Mouse (Mus musculus): ENCODE results near the gene Fut1. TPM values are rescaled to one million over a fixed set of nuclear protein-coding genes. Genes with fewer than 3 reads are reported as not detected.

Gene Fut1
- polyA plus RNA-seq, 1 experiment, result not detected

- 71% methylated on average over 13 of the region's 13 CpGs for WGBS
- Histone ChIP-seq H3K27ac (ENCODE audit: control insufficient read depth, insufficient read depth, low read depth, low read length, poor library complexity) (no peak overlapping the region), H3K4me1 (ENCODE audit: control insufficient read depth, insufficient read depth, low read length) (no peaks in the 10 kb centered on the region), H3K4me3 (replicated peaks; ENCODE audit: control insufficient read depth, low read depth, low read length) (no peak overlapping the region)
- no peak for TF ChIP-seq CTCF (IDR thresholded peaks at IDR 0.05; ENCODE audit: control insufficient read depth, insufficient read depth, low read length)
- TF ChIP-seq POLR2A (IDR thresholded peaks at IDR 0.05; ENCODE audit: borderline replicate concordance, control insufficient read depth, low read depth, low read length), result no peak
Observed at GRCm38 (mm10) chr7:45665303-45666138, 48.4 kb downstream of the Fut1 start.

- H3K4me3 ChIP-seq (replicated peaks; ENCODE audit: control insufficient read depth, low read depth, low read length), result no peak within 1 kb of the TSS
- TF ChIP-seq CTCF (IDR thresholded peaks at IDR 0.05; ENCODE audit: control insufficient read depth, insufficient read depth, low read length), result no peak
- no peak for TF ChIP-seq POLR2A (IDR thresholded peaks at IDR 0.05; ENCODE audit: borderline replicate concordance, control insufficient read depth, low read depth, low read length)
- no peak within 1 kb of the TSS for H3K27ac ChIP-seq (ENCODE audit: control insufficient read depth, insufficient read depth, low read depth, low read length, poor library complexity)
Observed at GRCm38 (mm10) chr7:45666161-45666560, 49.1 kb downstream of the Fut1 start, which contains the start of gene Fut2. Gene Fut2, minus strand, starts transcription at chr7:45666394.

GRCm38 (mm10) chr7:45667761-45668160, 50.7 kb downstream of the Fut1 start:
- Histone ChIP-seq H3K4me3 (replicated peaks; ENCODE audit: control insufficient read depth, low read depth, low read length) (no peak overlapping the region), H3K27ac (ENCODE audit: control insufficient read depth, insufficient read depth, low read depth, low read length, poor library complexity) (no peak overlapping the region), H3K4me1 (ENCODE audit: control insufficient read depth, insufficient read depth, low read length) (no peaks in the 10 kb centered on the region)
- TF ChIP-seq CTCF (IDR thresholded peaks at IDR 0.05; ENCODE audit: control insufficient read depth, insufficient read depth, low read length) (no peak), POLR2A (IDR thresholded peaks at IDR 0.05; ENCODE audit: borderline replicate concordance, control insufficient read depth, low read depth, low read length) (no peak)
- 94% methylated on average over 14 of the region's 14 CpGs for WGBS

More at GRCm38 (mm10) chr7:45666161-45666560, 49.1 kb downstream of the Fut1 start, which contains the start of gene Fut2:
- WGBS, result 75% methylated on average over 7 of the region's 7 CpGs
- H3K4me1 ChIP-seq (ENCODE audit: control insufficient read depth, insufficient read depth, low read length), result no peaks in the 10 kb centered on the region

GRCm38 (mm10) chr7:45668921-45669320, 51.8 kb downstream of the Fut1 start:
- 85% methylated on average over 9 of the region's 9 CpGs for WGBS
- peak; percentile 40 for TF ChIP-seq CTCF (IDR thresholded peaks at IDR 0.05; ENCODE audit: control insufficient read depth, insufficient read depth, low read length)
- TF ChIP-seq POLR2A (IDR thresholded peaks at IDR 0.05; ENCODE audit: borderline replicate concordance, control insufficient read depth, low read depth, low read length), result no peak
- Histone ChIP-seq H3K4me3 (replicated peaks; ENCODE audit: control insufficient read depth, low read depth, low read length) (no peak overlapping the region), H3K27ac (ENCODE audit: control insufficient read depth, insufficient read depth, low read depth, low read length, poor library complexity) (no peak overlapping the region), H3K4me1 (ENCODE audit: control insufficient read depth, insufficient read depth, low read length) (no peaks in the 10 kb centered on the region)

Other genes starting within 250 kb of the Fut1 start
- gene Lin7b, start 246.7 kb upstream of the Fut1 start, polyA plus RNA-seq (2011; ENCODE audit: insufficient read depth, insufficient read length, low replicate concordance, missing spikeins), result not detected in 2 replicates
- 753 and 781 TPM in 2 replicates for gene Snrnp70, start 221.5 kb upstream of the Fut1 start, polyA plus RNA-seq (2011; ENCODE audit: insufficient read depth, insufficient read length, low replicate concordance, missing spikeins)
- not detected in 2 replicates for gene Kcna7, start 211.6 kb upstream of the Fut1 start, polyA plus RNA-seq (2011; ENCODE audit: insufficient read depth, insufficient read length, low replicate concordance, missing spikeins)
- 1.8 TPM in 1 of 2 replicates, not detected in the other for gene Ntf5, start 203.6 kb upstream of the Fut1 start, polyA plus RNA-seq (2011; ENCODE audit: insufficient read depth, insufficient read length, low replicate concordance, missing spikeins)
- gene Lhb, start 196.5 kb upstream of the Fut1 start, polyA plus RNA-seq (2011; ENCODE audit: insufficient read depth, insufficient read length, low replicate concordance, missing spikeins), result not detected in 2 replicates
- gene Gys1, start 182.4 kb upstream of the Fut1 start, polyA plus RNA-seq (2011; ENCODE audit: insufficient read depth, insufficient read length, low replicate concordance, missing spikeins), result 11.3 and 17.4 TPM in 2 replicates
- gene Ruvbl2, start 179.2 kb upstream of the Fut1 start, polyA plus RNA-seq (2011; ENCODE audit: insufficient read depth, insufficient read length, low replicate concordance, missing spikeins), result 61.4 and 66.3 TPM in 2 replicates
- 2,067 and 2,131 TPM in 2 replicates for gene Ftl1, start 157.4 kb upstream of the Fut1 start, polyA plus RNA-seq (2011; ENCODE audit: insufficient read depth, insufficient read length, low replicate concordance, missing spikeins)
- 71.8 and 143 TPM in 2 replicates for gene Bax, start 150.4 kb upstream of the Fut1 start, polyA plus RNA-seq (2011; ENCODE audit: insufficient read depth, insufficient read length, low replicate concordance, missing spikeins)
- 1.3 TPM in 1 of 2 replicates, not detected in the other for gene Tulp2, start 135.4 kb upstream of the Fut1 start, polyA plus RNA-seq (2011; ENCODE audit: insufficient read depth, insufficient read length, low replicate concordance, missing spikeins)
- gene Gm45808, start 130.5 kb upstream of the Fut1 start, polyA plus RNA-seq (2011; ENCODE audit: insufficient read depth, insufficient read length, low replicate concordance, missing spikeins), result not detected in 2 replicates
- gene Dhdh, start 128.5 kb upstream of the Fut1 start, polyA plus RNA-seq (2011; ENCODE audit: insufficient read depth, insufficient read length, low replicate concordance, missing spikeins), result 2.7 and 4.8 TPM in 2 replicates
- gene Nucb1, start 106.9 kb upstream of the Fut1 start, polyA plus RNA-seq (2011; ENCODE audit: insufficient read depth, insufficient read length, low replicate concordance, missing spikeins), result 69.3 and 71.9 TPM in 2 replicates
- gene Ppp1r15a, start 91.0 kb upstream of the Fut1 start, polyA plus RNA-seq (2011; ENCODE audit: insufficient read depth, insufficient read length, low replicate concordance, missing spikeins), result 356 and 801 TPM in 2 replicates
- 2.1 and 8.9 TPM in 2 replicates for gene Plekha4, start 91.0 kb upstream of the Fut1 start, polyA plus RNA-seq (2011; ENCODE audit: insufficient read depth, insufficient read length, low replicate concordance, missing spikeins)
- gene Hsd17b14, start 62.4 kb upstream of the Fut1 start, polyA plus RNA-seq (2011; ENCODE audit: insufficient read depth, insufficient read length, low replicate concordance, missing spikeins), result 5.7 TPM in 1 of 2 replicates, not detected in the other
- 35.7 and 58.4 TPM in 2 replicates for gene Bcat2, start 47.1 kb upstream of the Fut1 start, polyA plus RNA-seq (2011; ENCODE audit: insufficient read depth, insufficient read length, low replicate concordance, missing spikeins)
- not detected in 2 replicates for gene Fgf21, start 1.8 kb upstream of the Fut1 start, polyA plus RNA-seq (2011; ENCODE audit: insufficient read depth, insufficient read length, low replicate concordance, missing spikeins)
- gene Izumo1, start 4.5 kb downstream of the Fut1 start, polyA plus RNA-seq (2011; ENCODE audit: insufficient read depth, insufficient read length, low replicate concordance, missing spikeins), result 1.1 TPM in 1 of 2 replicates, not detected in the other
- gene Rasip1, start 10.2 kb downstream of the Fut1 start, polyA plus RNA-seq (2011; ENCODE audit: insufficient read depth, insufficient read length, low replicate concordance, missing spikeins), result 5.9 and 6.0 TPM in 2 replicates
- gene Mamstr, start 22.7 kb downstream of the Fut1 start, polyA plus RNA-seq (2011; ENCODE audit: insufficient read depth, insufficient read length, low replicate concordance, missing spikeins), result 1.00 TPM in 1 of 2 replicates, not detected in the other
- gene Fut2, start 49.1 kb downstream of the Fut1 start, polyA plus RNA-seq (2011; ENCODE audit: insufficient read depth, insufficient read length, low replicate concordance, missing spikeins), result not detected in 2 replicates
- gene Ntn5, start 66.7 kb downstream of the Fut1 start, polyA plus RNA-seq (2011; ENCODE audit: insufficient read depth, insufficient read length, low replicate concordance, missing spikeins), result not detected in 2 replicates
- gene Sec1, start 77.1 kb downstream of the Fut1 start, polyA plus RNA-seq (2011; ENCODE audit: insufficient read depth, insufficient read length, low replicate concordance, missing spikeins), result not detected in 2 replicates
- 4.4 TPM in 1 of 2 replicates, not detected in the other for gene Car11, start 82.6 kb downstream of the Fut1 start, polyA plus RNA-seq (2011; ENCODE audit: insufficient read depth, insufficient read length, low replicate concordance, missing spikeins)
- gene Dbp, start 87.8 kb downstream of the Fut1 start, polyA plus RNA-seq (2011; ENCODE audit: insufficient read depth, insufficient read length, low replicate concordance, missing spikeins), result 8.6 and 19.3 TPM in 2 replicates
- gene Rpl18, start 98.2 kb downstream of the Fut1 start, polyA plus RNA-seq (2011; ENCODE audit: insufficient read depth, insufficient read length, low replicate concordance, missing spikeins), result 845 and 916 TPM in 2 replicates
- gene Sphk2, start 100.7 kb downstream of the Fut1 start, polyA plus RNA-seq (2011; ENCODE audit: insufficient read depth, insufficient read length, low replicate concordance, missing spikeins), result 12.9 and 24.4 TPM in 2 replicates
- gene Fam83e, start 103.9 kb downstream of the Fut1 start, polyA plus RNA-seq (2011; ENCODE audit: insufficient read depth, insufficient read length, low replicate concordance, missing spikeins), result 1.1 TPM in 1 of 2 replicates, not detected in the other
- gene Spaca4, start 108.5 kb downstream of the Fut1 start, polyA plus RNA-seq (2011; ENCODE audit: insufficient read depth, insufficient read length, low replicate concordance, missing spikeins), result not detected in 2 replicates
- gene Lmtk3, start 166.4 kb downstream of the Fut1 start, polyA plus RNA-seq (2011; ENCODE audit: insufficient read depth, insufficient read length, low replicate concordance, missing spikeins), result not detected in 2 replicates
- gene Sult2b1, start 167.4 kb downstream of the Fut1 start, polyA plus RNA-seq (2011; ENCODE audit: insufficient read depth, insufficient read length, low replicate concordance, missing spikeins), result 2.4 TPM in 1 of 2 replicates, not detected in the other
- 30.7 and 64.7 TPM in 2 replicates for gene Cyth2, start 197.3 kb downstream of the Fut1 start, polyA plus RNA-seq (2011; ENCODE audit: insufficient read depth, insufficient read length, low replicate concordance, missing spikeins)
- 2.6 TPM in 1 of 2 replicates, not detected in the other for gene Kcnj14, start 207.5 kb downstream of the Fut1 start, polyA plus RNA-seq (2011; ENCODE audit: insufficient read depth, insufficient read length, low replicate concordance, missing spikeins)
- 6.9 and 13.9 TPM in 2 replicates for gene Grwd1, start 213.7 kb downstream of the Fut1 start, polyA plus RNA-seq (2011; ENCODE audit: insufficient read depth, insufficient read length, low replicate concordance, missing spikeins)

All from bone marrow, adult 2 months (tissue).